Mouse (Mus musculus) MEL (cell line): Measurements from ENCODE around the gene Bptf. TPM values are rescaled to one million over a fixed set of nuclear protein-coding genes. Genes with fewer than 3 reads are reported as not detected.
A peak's percentile ranks its signal among the peaks of the same experiment; 100 is the strongest.

ENCODE experiments used
- DNase-seq: peaks from one replicate; pipeline ENCODE4 v3.0.0; 2011; ENCODE audit warnings: low read depth, low spot score
- H3K27ac ChIP-seq: 2 replicates; pipeline ENCODE4 v1.5.1; 2012; ENCODE audit warnings: low read depth, mild to moderate bottlenecking, control low read depth, low read length, moderate library complexity; ENCODE audit not compliant: control insufficient read depth
- H3K27me3 ChIP-seq, 2 experiments: fragments of 150-350 bp in 1 of 2; sonication (generic) in 1 of 2; 2 replicates each; pipeline ENCODE4 v1.6.1; 2012; ENCODE audit warnings: low read length in 2 of 2, mild to moderate bottlenecking in 2 of 2, improper control_type of control experiment in 1 of 2, moderate library complexity in 1 of 2; ENCODE audit not compliant: insufficient read depth in 2 of 2, control insufficient read depth in 1 of 2
- H3K36me3 ChIP-seq, 2 experiments: 2 replicates each; pipeline ENCODE4 v1.6.1; 2012 to 2014; ENCODE audit warnings: low read length in 2 of 2, improper control_type of control experiment in 1 of 2, inconsistent platforms in 1 of 2, mild to moderate bottlenecking in 1 of 2; ENCODE audit not compliant: insufficient read depth in 2 of 2, control insufficient read depth in 1 of 2
- H3K4me1 ChIP-seq, 2 experiments: fragments of 150-350 bp in 1 of 2; sonication (generic) in 1 of 2; 2 replicates each; pipeline ENCODE4 v1.6.1; 2012; ENCODE audit warnings: low read length in 2 of 2, improper control_type of control experiment in 1 of 2, mild to moderate bottlenecking in 1 of 2; ENCODE audit not compliant: insufficient read depth in 2 of 2, control insufficient read depth in 1 of 2
- H3K4me3 ChIP-seq, 2 experiments: fragments of 150-350 bp in 1 of 2; sonication (generic) in 1 of 2; 2 replicates each; pipeline ENCODE4 v1.5.1; 2012; ENCODE audit warnings: low read depth in 2 of 2, low read length in 2 of 2, mild to moderate bottlenecking in 2 of 2, moderate library complexity in 2 of 2, control low read depth in 1 of 2, improper control_type of control experiment in 1 of 2; ENCODE audit not compliant: control insufficient read depth in 1 of 2, insufficient read depth in 1 of 2
- H3K79me2 ChIP-seq: 2 replicates; pipeline ENCODE4 v1.6.1; 2012; ENCODE audit warnings: mild to moderate bottlenecking, low read length, moderate library complexity; ENCODE audit not compliant: control insufficient read depth, poor library complexity, insufficient read depth
- H3K9ac ChIP-seq: 2 replicates; pipeline ENCODE4 v1.6.1; 2012; ENCODE audit warnings: low read depth, mild to moderate bottlenecking, control low read depth, low read length, moderate library complexity; ENCODE audit not compliant: control insufficient read depth, poor library complexity, severe bottlenecking
- H3K9me3 ChIP-seq: fragments of 150-350 bp; sonication (generic); replicated peaks from 2 replicates; pipeline ENCODE4 v1.6.1; 2012; ENCODE audit warnings: mild to moderate bottlenecking, low read length, improper control_type of control experiment, moderate library complexity; ENCODE audit not compliant: insufficient read depth
- BHLHE40 ChIP-seq: IDR thresholded peaks from 2 replicates; pipeline ENCODE4 v1.6.1; 2012; ENCODE audit warnings: low read depth, mild to moderate bottlenecking, inconsistent platforms, low read length, improper control_type of control experiment, borderline replicate concordance
- CHD2 ChIP-seq: IDR thresholded peaks from 2 replicates; pipeline ENCODE4 v1.6.1; 2011; ENCODE audit warnings: low read length, improper control_type of control experiment
- CTCF ChIP-seq, 3 experiments: IDR thresholded peaks in 2 of 3; conservative IDR thresholded peaks in 1 of 3; 2 replicates each; pipeline ENCODE4 v1.5.1; 2011 to 2012; ENCODE audit warnings: low read length in 3 of 3, low read depth in 2 of 3, mild to moderate bottlenecking in 2 of 3, improper control_type of control experiment in 1 of 3, inconsistent platforms in 1 of 3, mixed read lengths in 1 of 3, moderate library complexity in 1 of 3; ENCODE audit not compliant: control insufficient read depth in 1 of 3, insufficient read depth in 1 of 3, poor library complexity in 1 of 3, severe bottlenecking in 1 of 3
- EP300 ChIP-seq, 2 experiments: IDR thresholded peaks; 2 replicates each; pipeline ENCODE4 v1.6.1; 2011; ENCODE audit warnings: improper control_type of control experiment in 2 of 2, low read length in 2 of 2, low read depth in 1 of 2, mild to moderate bottlenecking in 1 of 2
- HCFC1 ChIP-seq: IDR thresholded peaks from 2 replicates; pipeline ENCODE4 v1.6.1; 2012; ENCODE audit warnings: low read depth, mild to moderate bottlenecking, inconsistent platforms, low read length, improper control_type of control experiment, moderate library complexity
- KAT2A ChIP-seq: conservative IDR thresholded peaks from 2 replicates; pipeline ENCODE4 v1.6.1; 2012; ENCODE audit warnings: low read depth, low read length, improper control_type of control experiment, inconsistent platforms
- MAFK ChIP-seq: IDR thresholded peaks from 2 replicates; pipeline ENCODE4 v1.6.1; 2011; ENCODE audit warnings: low read depth, mild to moderate bottlenecking, low read length, improper control_type of control experiment, borderline replicate concordance
- MAX ChIP-seq: IDR thresholded peaks from 2 replicates; pipeline ENCODE4 v1.6.1; 2011; ENCODE audit warnings: low read length, improper control_type of control experiment
- MAZ ChIP-seq: IDR thresholded peaks from 2 replicates; pipeline ENCODE4 v1.6.1; 2012; ENCODE audit warnings: low read depth, mild to moderate bottlenecking, inconsistent platforms, low read length, improper control_type of control experiment
- NELFE ChIP-seq: IDR thresholded peaks from 2 replicates; pipeline ENCODE4 v1.6.1; 2011; ENCODE audit warnings: low read depth, low read length, improper control_type of control experiment
- NRF1 ChIP-seq: IDR thresholded peaks from 2 replicates; pipeline ENCODE4 v1.6.1; 2014; ENCODE audit warnings: low read depth, mild to moderate bottlenecking, inconsistent platforms, low read length, improper control_type of control experiment, moderate library complexity; ENCODE audit not compliant: poor library complexity, insufficient read depth, severe bottlenecking
- POLR2A ChIP-seq, 2 experiments: IDR thresholded peaks; 2 replicates each; pipeline ENCODE4 v1.6.1; 2011 to 2012; ENCODE audit warnings: low read length in 2 of 2, mild to moderate bottlenecking in 2 of 2, control low read depth in 1 of 2, improper control_type of control experiment in 1 of 2, low read depth in 1 of 2, moderate library complexity in 1 of 2; ENCODE audit not compliant: control insufficient read depth in 1 of 2, insufficient read depth in 1 of 2, poor library complexity in 1 of 2
- POLR2AphosphoS2 ChIP-seq: IDR thresholded peaks from 2 replicates; pipeline ENCODE4 v1.6.1; 2011; ENCODE audit warnings: low read length, improper control_type of control experiment
- RAD21 ChIP-seq: IDR thresholded peaks from 2 replicates; pipeline ENCODE4 v1.6.1; 2011; ENCODE audit warnings: mild to moderate bottlenecking, low read depth, low read length, improper control_type of control experiment
- SIN3A ChIP-seq: IDR thresholded peaks from 2 replicates; pipeline ENCODE4 v1.6.1; 2012; ENCODE audit warnings: low read length, improper control_type of control experiment, inconsistent platforms
- SMC3 ChIP-seq: IDR thresholded peaks from 2 replicates; pipeline ENCODE4 v1.6.1; 2011; ENCODE audit warnings: low read depth, low read length, improper control_type of control experiment
- TBP ChIP-seq: IDR thresholded peaks from 2 replicates; pipeline ENCODE4 v1.8.0; 2011; ENCODE audit warnings: low read depth, low read length, improper control_type of control experiment
- TCF12 ChIP-seq: IDR thresholded peaks from 2 replicates; pipeline ENCODE4 v1.6.1; 2014; ENCODE audit warnings: low read depth, mild to moderate bottlenecking, inconsistent platforms, low read length, improper control_type of control experiment, moderate library complexity
- USF1 ChIP-seq: IDR thresholded peaks from 2 replicates; pipeline ENCODE4 v1.6.1; 2014; ENCODE audit warnings: low read depth, mild to moderate bottlenecking, inconsistent platforms, low read length, improper control_type of control experiment, moderate library complexity
- USF2 ChIP-seq, 2 experiments: IDR thresholded peaks; 2 replicates each; pipeline ENCODE4 v1.6.1; 2011 to 2012; ENCODE audit warnings: improper control_type of control experiment in 2 of 2, low read length in 2 of 2, borderline replicate concordance in 1 of 2, inconsistent platforms in 1 of 2, low read depth in 1 of 2, mild to moderate bottlenecking in 1 of 2; ENCODE audit not compliant: insufficient read depth in 1 of 2
- ZMIZ1 ChIP-seq: IDR thresholded peaks from 2 replicates; pipeline ENCODE4 v1.6.1; 2012; ENCODE audit warnings: low read depth, mild to moderate bottlenecking, inconsistent platforms, low read length, improper control_type of control experiment, moderate library complexity
- polyA plus RNA-seq, 2 experiments: library from polyadenylated mRNA; stranded (reverse) in 1 of 2; unstranded in 1 of 2; fragments of >175 nt in 1 of 2; fragments of >200 nt in 1 of 2; gene quantifications; 2 replicates each; pipeline versions ENCODE4 v1.2.1 to v1.2.4; 2012; ENCODE audit warnings: low replicate concordance in 2 of 2, low read depth in 1 of 2; ENCODE audit not compliant: insufficient read length in 2 of 2, insufficient read depth in 1 of 2, missing spikeins in 1 of 2
- total RNA-seq: library from RNA; depleted of rRNA; stranded (reverse); fragments of 300-350 nt; gene quantifications from 2 replicates; pipeline ENCODE4 v1.2.3, GENCODE M21; 2012; rRNA removed

Gene Bptf
- total RNA-seq (27.5 and 31.2 TPM in 2 replicates), polyA plus RNA-seq (10 to 100 TPM; 52.7 to 55.4 TPM)

GRCm38 (mm10) chr11:107131749-107132421 is at the start of gene Bptf:
TSS of gene Bptf (minus strand) at chr11:107132127.
- peak; percentile 92 for DNase-seq
- H3K9me3 ChIP-seq: no peaks in the 10 kb centered on the region
- TF ChIP-seq RAD21: peak; percentile 13; the same call in 1 of the 2 replicates
- peak; percentile 95 for TF ChIP-seq BHLHE40
- TF ChIP-seq TBP: peak; percentile 65
- TF ChIP-seq SMC3: peak; percentile 34; the same call in 1 of the 2 replicates
- no peak for TF ChIP-seq MAFK
- TF ChIP-seq POLR2AphosphoS2: no peak; the same call in 1 of the 2 replicates
- TF ChIP-seq CHD2: no peak
- peak; percentile 64 for TF ChIP-seq NELFE
- TF ChIP-seq SIN3A: 0 out of 2 replicates have a peak, but pooled peaks have one; percentile 20
- TF ChIP-seq EP300 (IDR thresholded peaks at IDR 0.05; ENCODE audit: low read depth in 1 of 2, low read length in 2 of 2): no peak
- peak; percentile 76 for TF ChIP-seq TCF12
- peak in 1 of 2 experiments; percentile 80; a peak in 2 of 4 replicates for TF ChIP-seq POLR2A (IDR thresholded peaks at IDR 0.05; ENCODE audit: control insufficient read depth in 1 of 2, insufficient read depth in 1 of 2, low read depth in 1 of 2, low read length in 2 of 2, poor library complexity in 1 of 2)
- TF ChIP-seq ZMIZ1: peak; percentile 69; the same call in 1 of the 2 replicates
- no peak for TF ChIP-seq KAT2A
- peak in 2 of 3 experiments; percentile 74 to 99 for TF ChIP-seq CTCF (IDR thresholded peaks at IDR 0.05 in 2 of 3, conservative IDR thresholded peaks at IDR 0.05 in 1 of 3; ENCODE audit: control insufficient read depth in 1 of 3, insufficient read depth in 1 of 3, low read depth in 2 of 3, low read length in 3 of 3, poor library complexity in 1 of 3, severe bottlenecking in 1 of 3)
- TF ChIP-seq MAZ: peak; percentile 73; the same call in 1 of the 2 replicates
- peak; percentile 67 to 88; a peak in 3 of 4 replicates for TF ChIP-seq USF2 (IDR thresholded peaks at IDR 0.05; ENCODE audit: borderline replicate concordance in 1 of 2, insufficient read depth in 1 of 2, low read depth in 1 of 2, low read length in 2 of 2)
- peak; percentile 59 for TF ChIP-seq HCFC1
- peak; percentile 82; the same call in 1 of the 2 replicates for TF ChIP-seq MAX
- TF ChIP-seq NRF1: peak; percentile 55; the same call in 1 of the 2 replicates
- peak; percentile 95 for TF ChIP-seq USF1
- peak within 1 kb of the TSS; percentile 82 for H3K9ac ChIP-seq
- peaks cover 0 to 19% of the 10 kb centered on the region in 2 experiments; a peak in 2 of 4 replicates for H3K36me3 ChIP-seq
- peak within 1 kb of the TSS; percentile 94 to 97 for H3K4me3 ChIP-seq
- H3K27me3 ChIP-seq: no peaks in the 10 kb centered on the region
- H3K79me2 ChIP-seq: peaks cover 43% of the 10 kb centered on the region
- H3K4me1 ChIP-seq: peaks cover 0 to 7% of the 10 kb centered on the region in 2 experiments; a peak in 3 of 4 replicates
- H3K27ac ChIP-seq: peak within 1 kb of the TSS; percentile 68
